Mouse (Mus musculus) ES-E14 (cell line): ENCODE results near the gene Zbtb40. TPM values are rescaled to one million over a fixed set of nuclear protein-coding genes. Genes with fewer than 3 reads are reported as not detected.

Experiments
- DNase-seq: peaks from one replicate; pipeline ENCODE4 v3.0.0-alpha.2; 2013; ENCODE audit warnings: low read depth, low spot score
- H3K27ac ChIP-seq: 2 replicates; pipeline ENCODE4 v1.5.1; 2012; ENCODE audit warnings: low read depth, mild to moderate bottlenecking, low read length, moderate library complexity, mixed read lengths; ENCODE audit not compliant: poor library complexity, insufficient read depth, severe bottlenecking
- H3K36me3 ChIP-seq: 2 replicates; pipeline ENCODE4 v1.6.1; 2012; ENCODE audit warnings: mild to moderate bottlenecking, low read length, moderate library complexity, mixed read lengths; ENCODE audit not compliant: control insufficient read depth, poor library complexity, insufficient read depth, severe bottlenecking
- H3K4me1 ChIP-seq, 2 experiments: fragments of 150-350 bp in 1 of 2; sonication (generic) in 1 of 2; 2 replicates each; pipeline ENCODE4 v1.6.1; 2012; ENCODE audit warnings: low read length in 2 of 2, mild to moderate bottlenecking in 1 of 2, mixed read lengths in 1 of 2; ENCODE audit not compliant: control insufficient read depth in 2 of 2, insufficient read depth in 2 of 2, poor library complexity in 1 of 2
- H3K4me3 ChIP-seq, 2 experiments: fragments of 150-350 bp in 1 of 2; sonication (generic) in 1 of 2; 2 replicates each; pipeline ENCODE4 v1.5.1; 2012; ENCODE audit warnings: low read length in 2 of 2, low read depth in 1 of 2, mild to moderate bottlenecking in 1 of 2, mixed read lengths in 1 of 2; ENCODE audit not compliant: insufficient read depth in 1 of 2, poor library complexity in 1 of 2, severe bottlenecking in 1 of 2
- H3K9ac ChIP-seq: 2 replicates; pipeline ENCODE4 v1.6.1; 2012; ENCODE audit warnings: low read depth, mild to moderate bottlenecking, low read length, mixed read lengths; ENCODE audit not compliant: poor library complexity, insufficient read depth, severe bottlenecking
- H3K9me3 ChIP-seq: fragments of 150-350 bp; sonication (generic); 2 replicates; pipeline ENCODE4 v1.6.1; 2012; ENCODE audit warnings: low read depth, mild to moderate bottlenecking, low read length; ENCODE audit not compliant: control insufficient read depth, insufficient read depth
- CHD2 ChIP-seq: IDR thresholded peaks from 2 replicates; pipeline ENCODE4 v1.6.1; 2014; ENCODE audit warnings: mild to moderate bottlenecking, low read depth, low read length, inconsistent platforms
- HCFC1 ChIP-seq: IDR thresholded peaks from 2 replicates; pipeline ENCODE4 v1.6.1; 2012; ENCODE audit warnings: low read length, inconsistent platforms, borderline replicate concordance; ENCODE audit not compliant: insufficient read depth
- MAFK ChIP-seq: IDR thresholded peaks from 2 replicates; pipeline ENCODE4 v1.6.1; 2014; ENCODE audit warnings: mild to moderate bottlenecking, low read depth, low read length, inconsistent platforms; ENCODE audit not compliant: insufficient read depth
- ZC3H11A ChIP-seq: IDR thresholded peaks from 2 replicates; pipeline ENCODE4 v1.6.1; 2012; ENCODE audit warnings: low read depth, mild to moderate bottlenecking, inconsistent platforms, low read length, borderline replicate concordance
- ZNF384 ChIP-seq: IDR thresholded peaks from 2 replicates; pipeline ENCODE4 v1.6.1; 2012; ENCODE audit warnings: low read depth, low read length, inconsistent platforms
- in situ Hi-C, 2 experiments: fragments of 600-800 bp; cut with MboI; formaldehyde crosslinking; loops; one replicate each; pipeline ENCODE4 v1.15.1; 2025; ENCODE audit warnings: low sequenced_read_pairs in 2 of 2, inconsistent platforms in 1 of 2; ENCODE audit not compliant: unreplicated experiment in 2 of 2
- total RNA-seq: library from RNA; depleted of rRNA; stranded (reverse); fragments of 300-350 nt; gene quantifications from 2 replicates; pipeline ENCODE4 v1.2.3, GENCODE M21; 2012

Gene Zbtb40
- total RNA-seq, 1 experiment: 12.7 TPM

- Histone ChIP-seq H3K9me3 (no peaks in the 10 kb centered on the region), H3K27ac (no peak overlapping the region), H3K9ac (no peak overlapping the region), H3K36me3 (peaks cover 6% of the 10 kb centered on the region), H3K4me3 (no peak overlapping the region), H3K4me1 (peaks cover 0 to 4% of the 10 kb centered on the region in 2 experiments; a peak in 1 of 4 replicates)
- DNase-seq: no peak
- no peak for TF ChIP-seq ZC3H11A
- TF ChIP-seq HCFC1: no peak
- TF ChIP-seq MAFK: no peak
- no peak for TF ChIP-seq ZNF384
- no peak for TF ChIP-seq CHD2
- in situ Hi-C loops: no loop called here
Measured at GRCm38 (mm10) chr4:137014654-137015475, 33.7 kb downstream of the Zbtb40 start.

- in situ Hi-C loops: no loop called here
- no peak overlapping the region for H3K9ac ChIP-seq
Measured at GRCm38 (mm10) chr4:137014124-137014523, 34.5 kb downstream of the Zbtb40 start.

GRCm38 (mm10) chr4:137006966-137007365, 41.6 kb downstream of the Zbtb40 start:
- in situ Hi-C loops: no loop called here
- no peaks in the 10 kb centered on the region for H3K9me3 ChIP-seq
- no peak overlapping the region for H3K4me3 ChIP-seq
- no peaks in the 10 kb centered on the region for H3K36me3 ChIP-seq
- DNase-seq: no peak
- no peak for TF ChIP-seq MAFK
- TF ChIP-seq ZC3H11A: no peak
- no peak for TF ChIP-seq HCFC1
- no peak for TF ChIP-seq ZNF384
- TF ChIP-seq CHD2: no peak
- H3K27ac ChIP-seq: no peak overlapping the region
- no peak overlapping the region for H3K9ac ChIP-seq
- no peaks in the 10 kb centered on the region for H3K4me1 ChIP-seq

More at GRCm38 (mm10) chr4:137014124-137014523, 34.5 kb downstream of the Zbtb40 start:
- DNase-seq: no peak
- Histone ChIP-seq H3K9me3 (no peaks in the 10 kb centered on the region), H3K36me3 (peaks cover 6% of the 10 kb centered on the region), H3K4me3 (no peak overlapping the region), H3K4me1 (peaks cover 0 to 4% of the 10 kb centered on the region in 2 experiments; a peak in 1 of 4 replicates), H3K27ac (no peak overlapping the region)
- no peak for TF ChIP-seq ZC3H11A
- TF ChIP-seq HCFC1: no peak
- TF ChIP-seq MAFK: no peak
- no peak for TF ChIP-seq ZNF384
- no peak for TF ChIP-seq CHD2

GRCm38 (mm10) chr4:137001825-137002224, 46.8 kb downstream of the Zbtb40 start:
- H3K4me1 ChIP-seq: no peaks in the 10 kb centered on the region
- H3K9ac ChIP-seq: no peak overlapping the region
- H3K4me3 ChIP-seq: no peak overlapping the region
- no peak for TF ChIP-seq HCFC1
- in situ Hi-C loops: no loop called here
- no peaks in the 10 kb centered on the region for H3K9me3 ChIP-seq
- no peak overlapping the region for H3K27ac ChIP-seq
- peaks cover 11% of the 10 kb centered on the region for H3K36me3 ChIP-seq
- no peak for DNase-seq

- Histone ChIP-seq H3K36me3 (peaks cover 11% of the 10 kb centered on the region), H3K4me3 (no peak overlapping the region), H3K9ac (no peak overlapping the region), H3K9me3 (no peaks in the 10 kb centered on the region), H3K27ac (no peak overlapping the region), H3K4me1 (no peaks in the 10 kb centered on the region)
- no peak for DNase-seq
- in situ Hi-C loops: no loop called here
- TF ChIP-seq CHD2 (no peak), ZNF384 (no peak), HCFC1 (no peak), ZC3H11A (no peak), MAFK (no peak)
Measured at GRCm38 (mm10) chr4:137001020-137001419, 47.6 kb downstream of the Zbtb40 start.
